Mouse (Mus musculus) heart, postnatal 14 days (tissue): ENCODE data around the gene Dupd1. TPM values are rescaled to one million over a fixed set of nuclear protein-coding genes. Genes with fewer than 3 reads are reported as not detected.
"Not testable (repeated sequence)": the region's sequence is repeated elsewhere in the genome, so short reads cannot be mapped to it uniquely, and the experiment has no call there.

ENCODE experiments used
- DNase-seq, 2 experiments: peaks; one replicate each; pipeline ENCODE4 v3.0.0; 2021 to 2022
- intact Hi-C: fragments of 180-260 bp; cut with DNase I; formaldehyde crosslinking; loops from one replicate; pipeline ENCODE4 v1.15.1; 2025
- total RNA-seq, 2 experiments: library from RNA; stranded (reverse); gene quantifications; 2 replicates each; pipeline ENCODE4 v1.2.3; 2021

The Dupd1 gene
- total RNA-seq, 2 experiments from 2014 or later, result 0.26 TPM; not detected in 1

DNA sequence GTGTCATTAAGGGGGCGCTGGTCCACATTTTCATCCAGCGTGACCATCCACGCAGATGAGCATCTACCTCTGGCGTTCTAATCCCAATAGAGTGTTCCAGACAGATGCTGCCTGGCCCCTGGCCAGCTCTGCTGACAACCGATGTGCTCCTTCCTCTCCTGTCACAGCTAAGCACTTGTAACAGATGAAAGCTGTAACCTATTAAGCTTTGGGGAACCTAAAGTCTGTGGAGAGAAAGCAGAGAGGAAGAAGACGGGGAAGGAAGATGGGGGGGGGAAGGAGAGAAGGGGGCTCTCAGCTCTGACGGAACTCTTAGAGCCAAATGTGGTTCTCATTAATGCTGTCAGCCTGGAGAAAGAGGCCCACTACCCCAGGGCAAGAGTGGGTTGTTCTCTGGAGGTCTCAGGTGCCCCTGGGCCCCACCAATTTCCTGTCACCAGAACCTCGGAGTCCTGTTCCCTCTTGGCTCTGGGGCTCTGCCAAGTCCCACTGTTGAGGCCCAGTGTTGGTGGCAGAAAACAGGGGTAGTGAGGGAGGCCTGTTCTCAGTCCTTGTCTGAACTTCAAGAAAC, 34.7 kb downstream of the Dupd1 start:
- intact Hi-C loops, result no loop called here
- no peak for DNase-seq

DNA sequence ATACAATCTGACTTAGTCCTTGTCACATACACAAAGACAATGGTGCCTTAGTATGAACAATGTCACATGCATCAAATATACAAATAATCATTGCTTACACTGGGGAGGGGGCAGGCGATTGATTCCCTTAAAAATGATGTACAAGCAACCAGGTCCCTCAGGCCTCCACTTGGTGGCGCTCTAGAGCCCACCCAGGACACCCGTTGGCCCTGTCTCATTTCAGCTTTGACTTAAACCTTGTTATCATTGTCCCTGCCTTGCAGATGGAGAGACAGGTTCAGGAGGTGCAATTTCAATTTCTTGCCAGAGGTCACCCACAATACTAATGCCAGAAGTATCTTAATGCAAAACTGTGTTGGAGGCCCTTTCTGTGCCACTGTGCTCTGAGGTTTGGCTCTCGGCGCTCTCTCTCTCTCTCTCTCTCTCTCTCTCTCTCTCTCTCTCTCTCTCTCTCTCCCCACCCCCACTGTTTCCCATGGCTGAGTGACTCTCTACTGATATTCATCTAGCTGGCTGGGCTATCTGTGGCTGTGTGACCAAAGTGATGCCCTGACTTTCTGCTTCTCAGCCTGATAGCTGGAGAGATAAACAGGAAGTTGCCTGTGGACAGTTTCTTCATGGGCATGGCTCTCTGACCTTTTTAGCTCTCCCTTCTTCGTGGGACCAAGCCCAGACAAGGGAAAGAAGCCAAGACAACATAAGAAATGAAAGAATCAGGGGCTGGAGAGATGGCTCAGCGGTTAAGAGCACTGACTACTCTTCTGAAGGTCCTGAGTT, 35.7 kb downstream of the Dupd1 start:
- intact Hi-C loops, result loop anchor here (1.0 kb wide), 1 partner anchor 64 kb away; no protein-coding TSS in a partner anchor

DNA sequence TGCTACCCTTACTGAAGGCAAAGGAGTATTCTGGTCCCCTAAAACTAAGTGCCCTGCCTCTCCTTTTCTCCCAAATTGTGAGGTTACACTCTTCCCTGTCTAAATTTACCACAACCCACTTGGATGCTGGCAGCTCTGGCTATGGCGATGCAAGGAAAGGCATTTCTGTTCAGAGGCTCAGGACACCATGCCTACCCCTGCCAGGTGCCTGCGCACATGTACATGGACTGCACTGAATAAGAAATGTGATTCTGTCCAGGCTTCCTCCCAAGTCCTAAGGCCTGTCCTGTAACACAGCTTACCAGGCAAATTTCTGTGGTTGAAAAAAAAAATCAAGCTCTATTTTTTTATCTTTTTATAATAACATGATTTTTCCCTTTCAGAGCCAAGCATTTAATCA, 38.2 kb downstream of the Dupd1 start:
- intact Hi-C loops, result no loop called here
- no peak for DNase-seq

More for the DNA sequence above, 35.7 kb downstream of the Dupd1 start:
- peak; percentile 64 to 73 for DNase-seq

DNA sequence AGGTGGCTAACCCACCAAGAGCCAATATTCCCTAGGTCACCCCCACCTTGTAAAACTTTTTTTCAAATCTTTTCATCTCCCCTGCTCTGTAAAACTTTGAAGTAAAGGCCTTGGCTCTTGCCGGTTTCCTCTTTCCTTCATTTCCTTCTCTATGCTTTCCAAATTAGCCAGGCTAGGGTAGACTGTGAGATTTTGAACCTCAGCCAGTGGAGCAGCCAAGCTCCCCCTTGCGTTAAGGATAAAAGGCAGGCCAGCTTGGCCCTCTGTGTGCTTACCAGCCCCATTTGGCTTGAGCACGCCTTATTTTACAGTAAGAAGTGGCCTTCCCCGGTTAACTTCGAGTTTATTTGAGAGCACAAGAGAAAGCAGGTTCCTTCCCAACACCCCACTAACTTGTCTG, 39.9 kb downstream of the Dupd1 start:
- DNase-seq, result peak in 1 of 2 experiments; percentile 23
- intact Hi-C loops, result no loop called here

DNA sequence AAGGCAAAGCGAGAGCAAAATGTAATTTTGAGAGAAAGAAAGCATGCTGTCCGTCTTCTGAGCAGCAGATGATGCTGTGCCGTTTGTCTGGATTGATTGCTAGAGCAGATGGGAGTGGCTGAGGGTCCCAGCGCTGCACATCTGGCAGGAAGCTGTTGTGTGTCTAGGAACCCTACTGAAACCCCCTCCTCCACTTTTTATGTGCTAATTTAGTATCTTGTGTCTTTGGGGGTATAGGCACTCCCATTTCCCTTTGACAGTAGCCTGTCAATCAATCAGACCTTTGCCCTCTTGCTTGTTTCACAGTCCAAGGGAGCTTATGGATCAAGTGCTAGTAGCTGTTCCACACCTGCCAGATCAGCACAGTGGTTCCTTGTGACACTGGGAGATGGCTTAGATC, 41.3 kb downstream of the Dupd1 start:
- DNase-seq, result no peak

DNA sequence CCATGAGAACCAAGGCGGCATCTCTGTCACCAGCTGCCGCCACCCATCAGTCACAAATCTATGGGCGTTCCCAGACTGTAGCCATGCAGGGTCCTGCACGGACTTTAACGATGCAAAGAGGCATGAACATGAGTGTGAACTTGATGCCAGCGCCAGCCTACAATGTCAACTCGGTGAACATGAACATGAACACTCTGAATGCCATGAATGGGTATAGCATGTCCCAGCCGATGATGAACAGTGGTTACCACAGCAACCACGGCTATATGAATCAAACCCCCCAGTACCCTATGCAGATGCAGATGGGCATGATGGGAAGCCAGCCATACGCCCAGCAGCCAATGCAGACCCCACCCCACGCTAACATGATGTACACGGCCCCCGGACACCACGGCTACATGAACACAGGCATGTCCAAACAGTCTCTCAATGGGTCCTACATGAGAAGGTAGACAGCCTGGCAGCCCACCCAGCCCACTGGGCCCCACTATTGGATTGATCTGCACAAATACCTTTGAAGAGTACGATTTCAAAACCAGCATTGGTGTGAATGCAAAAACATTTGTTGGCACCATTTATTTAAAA, 43.9 kb downstream of the Dupd1 start:
- intact Hi-C loops, result not testable (repeated sequence)

More for the DNA sequence above, 41.3 kb downstream of the Dupd1 start:
- intact Hi-C loops, result no loop called here

DNA sequence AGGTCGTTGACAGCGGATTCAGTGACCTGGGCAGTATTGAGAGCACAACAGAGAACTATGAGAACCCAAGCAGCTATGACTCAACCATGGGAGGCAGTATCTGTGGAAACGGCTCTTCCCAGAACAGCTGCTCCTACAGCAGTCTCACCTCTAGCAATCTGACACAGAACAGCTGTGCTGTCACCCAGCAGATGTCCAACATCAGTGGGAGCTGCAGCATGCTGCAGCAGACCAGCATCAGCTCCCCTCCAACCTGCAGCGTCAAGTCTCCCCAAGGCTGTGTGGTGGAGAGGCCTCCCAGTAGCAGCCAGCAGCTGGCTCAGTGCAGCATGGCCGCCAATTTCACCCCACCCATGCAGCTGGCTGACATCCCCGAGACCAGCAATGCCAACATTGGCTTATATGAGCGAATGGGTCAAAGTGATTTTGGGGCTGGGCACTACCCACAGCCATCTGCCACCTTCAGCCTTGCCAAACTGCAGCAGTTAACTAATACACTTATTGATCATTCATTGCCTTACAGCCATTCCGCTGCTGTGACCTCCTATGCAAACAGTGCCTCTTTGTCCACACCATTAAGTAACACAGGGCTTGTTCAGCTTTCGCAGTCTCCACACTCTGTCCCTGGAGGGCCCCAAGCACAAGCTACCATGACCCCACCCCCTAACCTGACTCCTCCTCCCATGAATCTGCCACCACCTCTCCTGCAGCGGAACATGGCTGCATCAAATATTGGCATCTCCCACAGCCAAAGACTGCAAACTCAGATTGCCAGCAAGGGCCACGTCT, 44.5 kb downstream of the Dupd1 start:
- intact Hi-C loops, result no loop called here
- DNase-seq, result peak; percentile 35 to 42

More for the DNA sequence above, 43.9 kb downstream of the Dupd1 start:
- not testable (repeated sequence) for DNase-seq

- no peak for DNase-seq
- intact Hi-C loops, result no loop called here
These were observed 45.2 kb downstream of the Dupd1 start for GRCm38 (mm10) chr14:21669218-21669617.

DNA sequence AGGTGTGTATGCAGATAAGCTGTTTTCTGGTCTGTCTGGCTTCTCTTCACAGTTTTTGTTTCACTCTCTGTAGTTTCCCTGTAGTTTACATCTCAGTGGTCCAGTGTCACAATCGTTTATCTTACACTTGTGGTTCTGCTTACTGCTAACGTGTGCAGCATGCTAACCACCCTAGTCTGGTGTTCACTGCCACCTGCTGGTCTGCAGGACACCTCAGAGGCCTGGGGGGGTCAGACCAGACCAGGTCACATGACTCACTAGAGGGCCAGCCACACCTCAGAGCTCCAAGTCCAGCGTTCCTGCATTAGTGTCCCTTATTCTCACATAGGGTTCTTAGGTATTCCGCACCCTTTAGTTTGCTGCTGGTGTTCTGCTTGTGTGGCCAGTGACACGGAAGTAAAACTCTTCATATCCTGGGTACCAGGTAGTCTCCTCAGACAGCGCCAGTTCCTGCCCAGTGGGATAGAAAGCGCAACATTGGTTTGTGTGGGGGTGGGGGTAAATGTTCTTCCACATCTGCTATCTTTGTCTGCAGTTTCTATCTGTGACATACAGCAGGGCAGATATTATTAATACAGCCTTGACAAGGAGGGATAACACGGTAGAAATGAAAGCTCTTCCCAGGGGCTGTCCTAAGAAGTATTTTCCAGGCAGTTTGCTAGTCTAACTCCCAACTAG, 51.8 kb downstream of the Dupd1 start:
- peak in 1 of 2 experiments; percentile 29 for DNase-seq

GRCm38 (mm10) chr14:21659652-21660051, 54.7 kb downstream of the Dupd1 start:
- intact Hi-C loops, result loop anchor here (5.0 kb wide), 1 partner anchor 162 kb away; no protein-coding TSS in a partner anchor
- peak; percentile 58 to 77 for DNase-seq

More for the DNA sequence above, 51.8 kb downstream of the Dupd1 start:
- intact Hi-C loops, result no loop called here

- intact Hi-C loops, result loop anchor here (5.0 kb wide), 1 partner anchor 162 kb away; no protein-coding TSS in a partner anchor
- DNase-seq, result peak; percentile 49 to 65
These were observed 55.2 kb downstream of the Dupd1 start for GRCm38 (mm10) chr14:21659155-21659554.

GRCm38 (mm10) chr14:21653813-21654212, 60.6 kb downstream of the Dupd1 start:
- DNase-seq, result no peak
- intact Hi-C loops, result no loop called here

GRCm38 (mm10) chr14:21640806-21641435, 73.5 kb downstream of the Dupd1 start:
- DNase-seq, result no peak
- intact Hi-C loops, result no loop called here

- intact Hi-C loops, result no loop called here
- no peak for DNase-seq
These were observed 77.8 kb downstream of the Dupd1 start for GRCm38 (mm10) chr14:21636548-21636947.

GRCm38 (mm10) chr14:21631665-21632200, 82.6 kb downstream of the Dupd1 start:
- DNase-seq, result no peak
- intact Hi-C loops, result no loop called here
